Mouse (Mus musculus): ENCODE measurements around the gene Mthfd1l. TPM values are rescaled to one million over a fixed set of nuclear protein-coding genes. Genes with fewer than 3 reads are reported as not detected.

Gene Mthfd1l
- polyA plus RNA-seq, 1 experiment = 1.6 TPM

DNA sequence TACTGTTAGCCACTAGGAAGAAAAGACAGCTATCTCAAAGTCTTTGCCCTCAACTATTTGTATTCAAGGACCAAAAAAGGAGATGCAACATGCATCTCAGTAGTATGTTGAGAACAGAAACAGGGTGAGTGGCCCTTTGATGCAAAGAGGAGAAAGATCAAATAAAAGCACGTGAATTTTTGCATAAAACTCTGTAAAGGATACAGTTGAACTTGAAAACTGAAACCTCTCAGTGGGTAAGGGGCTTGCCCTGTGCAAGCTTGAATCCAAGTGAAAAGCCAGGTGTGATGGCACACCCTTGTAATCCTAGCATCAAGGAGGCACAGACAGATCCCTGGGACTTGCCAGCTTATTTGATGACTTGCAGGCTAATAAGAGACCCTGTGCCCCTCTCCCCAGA, 151.2 kb downstream of the Mthfd1l start:
- Histone ChIP-seq H3K4me3 (ENCODE audit: control insufficient read depth, low read depth, low read length) (no peak overlapping the region), H3K27me3 (ENCODE audit: control insufficient read depth, insufficient read depth, low read length) (no peaks in the 10 kb centered on the region), H3K36me3 (ENCODE audit: control insufficient read depth, insufficient read depth, low read length) (no peaks in the 10 kb centered on the region), H3K27ac (ENCODE audit: control insufficient read depth, insufficient read depth, low read depth, low read length) (no peak overlapping the region), H3K4me1 (ENCODE audit: control insufficient read depth, insufficient read depth, low read length) (no peaks in the 10 kb centered on the region; the same call in 1 of the 2 replicates)
- TF ChIP-seq CTCF (IDR thresholded peaks at IDR 0.05; ENCODE audit: control insufficient read depth, insufficient read depth, insufficient replicate concordance, low read depth, low read length) (no peak), POLR2A (IDR thresholded peaks at IDR 0.05; ENCODE audit: control insufficient read depth, low read depth, low read length) (no peak)

DNA sequence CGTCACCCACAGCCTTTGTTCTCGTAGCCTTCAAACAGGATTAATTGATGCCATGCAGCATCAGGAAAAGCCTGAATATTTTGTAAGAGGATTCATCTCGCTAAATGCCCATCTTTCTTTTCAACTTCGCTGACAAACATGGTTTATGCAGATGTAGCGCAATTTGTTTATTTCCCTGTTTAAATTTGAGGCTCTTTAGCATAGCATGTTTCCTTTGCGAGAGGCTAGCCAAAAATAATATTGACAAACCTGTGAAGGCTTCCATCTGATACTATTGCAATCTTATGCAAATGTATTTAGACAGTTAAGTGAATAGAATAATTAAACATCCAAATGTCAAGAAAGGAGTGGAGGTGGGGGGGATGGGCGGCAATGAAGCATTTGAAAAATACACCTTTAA, 152.3 kb downstream of the Mthfd1l start:
- Histone ChIP-seq H3K27ac (ENCODE audit: control insufficient read depth, insufficient read depth, low read depth, low read length) (no peak overlapping the region), H3K4me3 (ENCODE audit: control insufficient read depth, low read depth, low read length) (no peak overlapping the region), H3K36me3 (ENCODE audit: control insufficient read depth, insufficient read depth, low read length) (no peaks in the 10 kb centered on the region), H3K4me1 (ENCODE audit: control insufficient read depth, insufficient read depth, low read length) (no peaks in the 10 kb centered on the region; the same call in 1 of the 2 replicates), H3K27me3 (ENCODE audit: control insufficient read depth, insufficient read depth, low read length) (no peaks in the 10 kb centered on the region)
- TF ChIP-seq CTCF (IDR thresholded peaks at IDR 0.05; ENCODE audit: control insufficient read depth, insufficient read depth, insufficient replicate concordance, low read depth, low read length) = no peak
- no peak for TF ChIP-seq POLR2A (IDR thresholded peaks at IDR 0.05; ENCODE audit: control insufficient read depth, low read depth, low read length)

DNA sequence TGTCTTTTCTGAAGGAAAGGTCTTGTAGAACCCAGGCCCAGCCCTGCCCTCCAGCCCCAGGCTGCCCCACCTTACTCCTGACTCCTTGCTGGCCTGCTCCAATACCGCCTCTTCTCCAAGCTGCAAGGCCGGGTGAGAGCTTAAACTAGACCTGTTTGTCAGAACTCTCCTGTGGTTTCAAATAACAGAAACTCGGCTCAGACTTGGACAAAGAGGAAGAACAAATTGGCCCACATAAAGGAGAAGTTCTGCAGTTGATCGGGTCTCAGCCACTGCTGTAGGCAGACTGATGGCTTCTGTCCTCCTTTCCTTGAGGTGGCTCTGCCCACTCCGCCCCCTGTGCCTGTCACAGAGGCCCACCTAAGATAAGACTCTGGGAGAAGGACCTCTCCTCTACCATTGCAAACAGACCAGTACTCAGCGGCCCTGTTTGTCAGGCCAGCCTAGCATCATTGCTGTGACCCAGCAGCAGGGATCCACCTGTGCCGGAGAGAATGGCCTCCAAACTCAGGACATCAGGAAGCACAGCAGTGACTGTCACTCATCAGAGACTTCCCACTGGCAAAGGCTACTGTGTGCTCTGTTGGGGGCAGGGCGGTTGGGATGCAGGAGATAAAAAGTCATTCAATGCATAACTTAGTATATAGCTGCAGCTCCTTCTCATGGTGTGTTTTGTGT, 153.6 kb downstream of the Mthfd1l start:
- Histone ChIP-seq H3K36me3 (ENCODE audit: control insufficient read depth, insufficient read depth, low read length) (no peaks in the 10 kb centered on the region), H3K27me3 (ENCODE audit: control insufficient read depth, insufficient read depth, low read length) (no peaks in the 10 kb centered on the region), H3K4me3 (ENCODE audit: control insufficient read depth, low read depth, low read length) (no peak overlapping the region), H3K27ac (ENCODE audit: control insufficient read depth, insufficient read depth, low read depth, low read length) (peak overlapping the region; percentile 24; the same call in 1 of the 2 replicates), H3K4me1 (ENCODE audit: control insufficient read depth, insufficient read depth, low read length) (no peaks in the 10 kb centered on the region; the same call in 1 of the 2 replicates)
- TF ChIP-seq CTCF (IDR thresholded peaks at IDR 0.05; ENCODE audit: control insufficient read depth, insufficient read depth, insufficient replicate concordance, low read depth, low read length) (no peak), POLR2A (IDR thresholded peaks at IDR 0.05; ENCODE audit: control insufficient read depth, low read depth, low read length) (no peak)

DNA sequence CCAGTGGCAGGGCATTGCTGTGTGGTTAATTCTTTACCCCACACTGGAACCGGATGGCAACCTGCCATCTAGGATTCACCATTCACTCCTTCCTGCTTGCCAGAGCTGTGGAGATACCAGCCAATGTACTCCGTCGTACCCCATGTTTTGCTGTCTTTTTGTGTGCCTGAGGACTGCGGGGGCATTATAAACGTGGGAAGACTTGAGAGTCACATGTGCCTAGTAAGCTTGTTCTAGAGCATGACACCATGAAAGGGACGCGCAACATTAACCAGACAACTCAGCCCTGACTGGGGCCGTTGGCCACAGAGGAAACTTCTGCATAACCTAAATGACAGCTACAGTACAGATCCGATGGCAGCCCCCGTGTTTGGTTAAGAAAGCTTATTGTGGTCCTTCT, 155.5 kb downstream of the Mthfd1l start:
- H3K36me3 ChIP-seq (ENCODE audit: control insufficient read depth, insufficient read depth, low read length) = no peaks in the 10 kb centered on the region
- H3K27ac ChIP-seq (ENCODE audit: control insufficient read depth, insufficient read depth, low read depth, low read length) = no peak overlapping the region
- H3K4me1 ChIP-seq (ENCODE audit: control insufficient read depth, insufficient read depth, low read length) = no peaks in the 10 kb centered on the region; the same call in 1 of the 2 replicates
- no peak overlapping the region for H3K4me3 ChIP-seq (ENCODE audit: control insufficient read depth, low read depth, low read length)
- H3K27me3 ChIP-seq (ENCODE audit: control insufficient read depth, insufficient read depth, low read length) = no peaks in the 10 kb centered on the region
- TF ChIP-seq CTCF (IDR thresholded peaks at IDR 0.05; ENCODE audit: control insufficient read depth, insufficient read depth, insufficient replicate concordance, low read depth, low read length) = no peak
- no peak for TF ChIP-seq POLR2A (IDR thresholded peaks at IDR 0.05; ENCODE audit: control insufficient read depth, low read depth, low read length)

DNA sequence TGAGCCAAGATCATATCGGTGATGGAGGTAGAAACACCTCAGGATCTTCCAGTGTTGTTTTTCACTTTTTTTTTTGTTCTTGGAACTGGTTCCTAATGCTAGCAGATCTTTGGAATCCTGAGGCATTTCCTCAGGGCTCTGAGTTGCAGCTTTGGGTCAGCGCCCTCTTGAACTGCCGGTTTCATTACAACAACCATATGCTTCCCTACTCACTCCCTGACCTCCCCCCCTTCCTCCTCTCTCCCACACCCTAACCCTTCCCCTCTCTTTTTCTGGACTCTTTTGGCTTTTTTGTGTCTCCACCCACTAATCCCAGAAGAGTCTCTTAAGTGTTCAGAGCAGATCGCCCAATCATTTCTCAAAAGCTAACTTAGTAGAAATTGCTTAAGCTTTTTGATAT, 156.0 kb downstream of the Mthfd1l start:
- Histone ChIP-seq H3K4me3 (ENCODE audit: control insufficient read depth, low read depth, low read length) (no peak overlapping the region), H3K4me1 (ENCODE audit: control insufficient read depth, insufficient read depth, low read length) (no peaks in the 10 kb centered on the region; the same call in 1 of the 2 replicates), H3K27ac (ENCODE audit: control insufficient read depth, insufficient read depth, low read depth, low read length) (no peak overlapping the region), H3K27me3 (ENCODE audit: control insufficient read depth, insufficient read depth, low read length) (no peaks in the 10 kb centered on the region), H3K36me3 (ENCODE audit: control insufficient read depth, insufficient read depth, low read length) (no peaks in the 10 kb centered on the region)
- TF ChIP-seq POLR2A (IDR thresholded peaks at IDR 0.05; ENCODE audit: control insufficient read depth, low read depth, low read length) (no peak), CTCF (IDR thresholded peaks at IDR 0.05; ENCODE audit: control insufficient read depth, insufficient read depth, insufficient replicate concordance, low read depth, low read length) (no peak)

DNA sequence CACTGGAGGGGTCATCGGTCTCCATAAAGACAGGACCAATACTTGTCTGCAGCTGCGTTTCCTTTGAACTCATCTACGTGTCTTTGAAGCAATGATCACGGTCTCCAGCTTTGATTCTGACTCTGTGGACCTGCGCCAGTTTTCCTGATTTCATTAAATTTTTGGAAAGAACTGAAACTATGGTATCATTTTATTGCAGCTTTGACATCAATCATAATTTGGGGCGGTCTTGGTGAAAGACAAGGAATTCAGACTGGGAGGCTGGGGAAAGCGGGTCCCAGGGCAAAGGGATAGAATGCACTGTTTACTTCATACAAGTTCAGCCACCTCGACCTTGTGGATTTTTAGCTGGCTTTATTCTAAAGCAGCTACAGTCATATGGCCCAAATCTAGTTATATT, 156.5 kb downstream of the Mthfd1l start:
- no peaks in the 10 kb centered on the region for H3K27me3 ChIP-seq (ENCODE audit: control insufficient read depth, insufficient read depth, low read length)
- H3K36me3 ChIP-seq (ENCODE audit: control insufficient read depth, insufficient read depth, low read length) = no peaks in the 10 kb centered on the region
- no peak overlapping the region for H3K4me3 ChIP-seq (ENCODE audit: control insufficient read depth, low read depth, low read length)
- TF ChIP-seq POLR2A (IDR thresholded peaks at IDR 0.05; ENCODE audit: control insufficient read depth, low read depth, low read length) (no peak), CTCF (IDR thresholded peaks at IDR 0.05; ENCODE audit: control insufficient read depth, insufficient read depth, insufficient replicate concordance, low read depth, low read length) (no peak)
- H3K27ac ChIP-seq (ENCODE audit: control insufficient read depth, insufficient read depth, low read depth, low read length) = no peak overlapping the region
- H3K4me1 ChIP-seq (ENCODE audit: control insufficient read depth, insufficient read depth, low read length) = no peaks in the 10 kb centered on the region; the same call in 1 of the 2 replicates

DNA sequence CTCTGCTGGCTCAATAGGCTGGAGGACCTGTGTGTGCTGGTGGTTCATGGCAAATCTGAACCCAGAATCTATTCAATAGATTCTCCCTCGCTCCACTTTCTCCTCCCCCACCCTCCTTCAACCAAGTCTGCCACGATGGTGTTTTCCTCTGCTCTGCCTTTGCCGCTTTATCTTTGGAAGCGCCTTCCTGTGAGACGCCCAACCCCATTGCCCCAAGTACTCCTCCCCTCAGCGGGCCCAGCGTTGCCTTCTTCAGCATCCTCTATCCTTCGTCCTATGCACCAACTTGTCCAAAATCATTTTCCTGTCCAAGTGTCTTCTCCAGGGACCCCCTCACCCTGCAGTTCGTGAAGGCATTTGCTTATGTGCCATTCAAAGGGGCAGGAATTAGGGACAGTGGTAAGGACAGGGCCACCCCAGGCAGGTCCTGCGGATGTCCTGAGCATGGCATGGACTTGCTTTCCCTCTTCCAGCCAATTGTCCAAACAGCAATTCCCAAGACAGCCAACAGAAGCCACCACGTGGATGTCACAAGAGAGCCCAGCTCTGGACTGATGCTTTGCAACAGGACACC, 157.2 kb downstream of the Mthfd1l start:
- H3K27ac ChIP-seq (ENCODE audit: control insufficient read depth, insufficient read depth, low read depth, low read length) = no peak overlapping the region
- no peak overlapping the region for H3K4me3 ChIP-seq (ENCODE audit: control insufficient read depth, low read depth, low read length)
- TF ChIP-seq POLR2A (IDR thresholded peaks at IDR 0.05; ENCODE audit: control insufficient read depth, low read depth, low read length) = no peak
- no peak for TF ChIP-seq CTCF (IDR thresholded peaks at IDR 0.05; ENCODE audit: control insufficient read depth, insufficient read depth, insufficient replicate concordance, low read depth, low read length)
- no peaks in the 10 kb centered on the region; the same call in 1 of the 2 replicates for H3K4me1 ChIP-seq (ENCODE audit: control insufficient read depth, insufficient read depth, low read length)
- no peaks in the 10 kb centered on the region for H3K27me3 ChIP-seq (ENCODE audit: control insufficient read depth, insufficient read depth, low read length)
- H3K36me3 ChIP-seq (ENCODE audit: control insufficient read depth, insufficient read depth, low read length) = no peaks in the 10 kb centered on the region
